ENCODE assay signal across 8 mouse cellular contexts in the genomic region with DNA sequence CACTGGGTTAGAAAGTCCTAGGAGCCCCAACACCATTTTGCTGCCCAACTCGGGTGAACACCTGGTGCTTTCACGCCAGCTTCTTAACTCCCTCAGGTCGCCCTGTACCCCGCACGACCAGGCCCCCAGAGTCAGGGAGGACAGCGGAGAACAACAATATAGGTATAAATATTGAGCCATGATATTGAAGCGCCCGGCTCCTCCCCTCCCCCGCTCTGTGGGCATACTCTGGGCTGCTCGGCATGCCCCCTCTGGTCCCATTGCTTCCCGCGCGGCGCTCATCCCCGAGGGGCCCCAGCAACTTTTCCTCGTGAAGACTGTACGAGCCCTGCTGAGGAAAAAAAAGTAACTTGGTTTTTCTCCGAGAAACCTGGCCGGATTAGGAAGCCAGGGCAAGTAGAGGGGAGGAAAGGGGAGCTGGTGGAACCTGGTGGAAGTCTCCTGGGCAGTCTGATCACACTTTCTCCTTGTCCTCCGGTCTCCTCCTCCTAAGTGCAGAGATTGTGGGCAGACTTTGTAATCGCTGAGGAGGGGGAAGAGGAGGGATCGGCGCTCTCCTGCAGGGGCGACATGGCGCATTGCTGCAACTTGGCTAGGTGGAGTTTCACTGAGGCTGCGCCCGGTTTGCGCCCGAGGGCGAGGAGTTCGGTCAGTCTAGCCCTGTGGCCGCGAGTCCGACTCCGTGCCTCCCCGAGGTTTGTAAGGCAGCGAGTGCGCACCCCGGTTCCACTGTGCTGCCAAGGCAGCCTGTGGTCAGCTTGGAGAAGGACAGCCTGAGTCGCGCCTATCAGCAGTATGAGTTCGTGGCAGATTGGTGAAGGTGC. TPM values are rescaled to one million over a fixed set of nuclear protein-coding genes. Genes with fewer than 3 reads are reported as not detected.
DNase-seq lines count a peak whose midpoint lies in the region; ATAC-seq and TF ChIP-seq lines count a peak whose summit lies in the region.

No protein-coding gene starts in this region.

- DNase-seq in adrenal gland, postnatal 14 days: peak; percentile 16
- no peak for DNase-seq in adrenal gland, adult 18-20 months (ENCODE audit: low spot score in 2 of 2)
- no peak for DNase-seq in layer of hippocampus, adult 2 months (ENCODE audit: low spot score in 2 of 2)
- DNase-seq in cerebellum, adult 11-12 months: no peak
- DNase-seq in spleen, adult 12 weeks (ENCODE audit: low spot score): no peak

- no peaks in the 10 kb centered on the region for H3K36me3 ChIP-seq in E14TG2a.4 (ENCODE audit: insufficient read depth, low read length)
- H3K36me3 ChIP-seq in forebrain, embryonic 15.5 days: no peaks in the 10 kb centered on the region
- no peaks in the 10 kb centered on the region for H3K36me3 ChIP-seq in liver, embryonic 15.5 days (replicated peaks)

- TF ChIP-seq CTCF in E14TG2a.4 (conservative IDR thresholded peaks at IDR 0.05; ENCODE audit: low read length): no peak
- TF ChIP-seq CTCF in layer of hippocampus, adult 2 months (conservative IDR thresholded peaks at IDR 0.05): no peak

- no peaks in the 10 kb centered on the region for H3K9me3 ChIP-seq in E14TG2a.4 (ENCODE audit: low read length)
- no peaks in the 10 kb centered on the region for H3K9me3 ChIP-seq in forebrain, embryonic 15.5 days
- H3K9me3 ChIP-seq in liver, embryonic 15.5 days (replicated peaks): no peaks in the 10 kb centered on the region

- H3K9ac ChIP-seq in forebrain, embryonic 15.5 days (replicated peaks): no peak overlapping the region; the same call in 1 of the 2 replicates
- H3K9ac ChIP-seq in liver, embryonic 15.5 days: no peak overlapping the region

- peak; percentile 43; the same call in 1 of the 2 replicates for ATAC-seq in forebrain, embryonic 15.5 days (replicated peaks)
- ATAC-seq in liver, embryonic 15.5 days (ENCODE audit: insufficient read depth): no peak

- H3K4me3 ChIP-seq in E14TG2a.4 (replicated peaks; ENCODE audit: low read length): peak overlapping the region; percentile 60
- H3K4me3 ChIP-seq in forebrain, embryonic 15.5 days: peak overlapping the region; percentile 32
- H3K4me3 ChIP-seq in liver, embryonic 15.5 days (replicated peaks): no peak overlapping the region
- no peak overlapping the region for H3K4me3 ChIP-seq in layer of hippocampus, adult 2 months

- peaks cover 33% of the 10 kb centered on the region for H3K4me1 ChIP-seq in E14TG2a.4 (replicated peaks; ENCODE audit: low read depth, low read length)
- H3K4me1 ChIP-seq in forebrain, embryonic 15.5 days: peaks cover 17% of the 10 kb centered on the region
- no peaks in the 10 kb centered on the region for H3K4me1 ChIP-seq in liver, embryonic 15.5 days (replicated peaks)

- peaks cover 42% of the 10 kb centered on the region for H3K27me3 ChIP-seq in E14TG2a.4 (ENCODE audit: insufficient read depth, low read length)
- H3K27me3 ChIP-seq in forebrain, embryonic 15.5 days: peaks cover 41% of the 10 kb centered on the region
- H3K27me3 ChIP-seq in liver, embryonic 15.5 days: peaks cover 45% of the 10 kb centered on the region

- no peak overlapping the region for H3K27ac ChIP-seq in forebrain, embryonic 15.5 days (replicated peaks)
- no peak overlapping the region for H3K27ac ChIP-seq in liver, embryonic 15.5 days (replicated peaks)
- no peak overlapping the region for H3K27ac ChIP-seq in layer of hippocampus, adult 2 months

- under 1% methylated on average over 42 of the region's 42 CpGs for WGBS in forebrain, embryonic 15.5 days
- under 1% methylated on average over 42 of the region's 42 CpGs for WGBS in liver, embryonic 15.5 days (ENCODE audit: insufficient replicate concordance)

- H3K4me2 ChIP-seq in forebrain, embryonic 15.5 days (replicated peaks): peak overlapping the region; percentile 49
- peak overlapping the region; percentile 39 for H3K4me2 ChIP-seq in liver, embryonic 15.5 days

RNA-seq across cellular contexts. Expression of gene Gm5800, which starts 23.6 kb away (rescaled TPM):
- not detected in 2 replicates for total RNA-seq in adrenal gland, postnatal 14 days (2021)
- not detected for total RNA-seq in adrenal gland, adult 18-20 months (2021)
- polyA plus RNA-seq in forebrain, embryonic 15.5 days (2015; fragmentation: Nextera tagmentation; extraction: Ambion mirVana): not detected in 2 replicates
- polyA plus RNA-seq in liver, embryonic 15.5 days (2015; fragmentation: Nextera tagmentation; extraction: Ambion mirVana): not detected in 2 replicates
- total RNA-seq in layer of hippocampus, adult 2 months (2021): not detected

RNA-seq across cellular contexts. Expression of gene Ang4, which starts 32.8 kb away (rescaled TPM):
- total RNA-seq in adrenal gland, postnatal 14 days (2021): not detected in 2 replicates
- not detected for total RNA-seq in adrenal gland, adult 18-20 months (2021)
- not detected in 2 replicates for polyA plus RNA-seq in forebrain, embryonic 15.5 days (2015; fragmentation: Nextera tagmentation; extraction: Ambion mirVana)
- not detected in 2 replicates for polyA plus RNA-seq in liver, embryonic 15.5 days (2015; fragmentation: Nextera tagmentation; extraction: Ambion mirVana)
- not detected for total RNA-seq in layer of hippocampus, adult 2 months (2021)

RNA-seq across cellular contexts. Expression of gene Gm17079, which starts 45.3 kb away (rescaled TPM):
- not detected in 2 replicates for total RNA-seq in adrenal gland, postnatal 14 days (2021)
- not detected for total RNA-seq in adrenal gland, adult 18-20 months (2021)
- not detected in 2 replicates for polyA plus RNA-seq in forebrain, embryonic 15.5 days (2015; fragmentation: Nextera tagmentation; extraction: Ambion mirVana)
- not detected in 2 replicates for polyA plus RNA-seq in liver, embryonic 15.5 days (2015; fragmentation: Nextera tagmentation; extraction: Ambion mirVana)
- total RNA-seq in layer of hippocampus, adult 2 months (2021): not detected

RNA-seq across cellular contexts. Expression of gene AY358078, which starts 59.3 kb away (rescaled TPM):
- not detected in 2 replicates for total RNA-seq in adrenal gland, postnatal 14 days (2021)
- total RNA-seq in adrenal gland, adult 18-20 months (2021): not detected
- polyA plus RNA-seq in forebrain, embryonic 15.5 days (2015; fragmentation: Nextera tagmentation; extraction: Ambion mirVana): not detected in 2 replicates
- not detected in 2 replicates for polyA plus RNA-seq in liver, embryonic 15.5 days (2015; fragmentation: Nextera tagmentation; extraction: Ambion mirVana)
- not detected for total RNA-seq in layer of hippocampus, adult 2 months (2021)

Comparison
In these comparisons a context has a peak if more than half of its experiments do, and no peak if none do; other contexts are left out.
1. H3K4me3 ChIP-seq: peak in E14TG2a.4 (single experiment) and forebrain, embryonic 15.5 days (single experiment); none in liver, embryonic 15.5 days (single experiment) and layer of hippocampus, adult 2 months (single experiment).